7 mouse cellular contexts compared by ENCODE assay signal in the genomic region with DNA sequence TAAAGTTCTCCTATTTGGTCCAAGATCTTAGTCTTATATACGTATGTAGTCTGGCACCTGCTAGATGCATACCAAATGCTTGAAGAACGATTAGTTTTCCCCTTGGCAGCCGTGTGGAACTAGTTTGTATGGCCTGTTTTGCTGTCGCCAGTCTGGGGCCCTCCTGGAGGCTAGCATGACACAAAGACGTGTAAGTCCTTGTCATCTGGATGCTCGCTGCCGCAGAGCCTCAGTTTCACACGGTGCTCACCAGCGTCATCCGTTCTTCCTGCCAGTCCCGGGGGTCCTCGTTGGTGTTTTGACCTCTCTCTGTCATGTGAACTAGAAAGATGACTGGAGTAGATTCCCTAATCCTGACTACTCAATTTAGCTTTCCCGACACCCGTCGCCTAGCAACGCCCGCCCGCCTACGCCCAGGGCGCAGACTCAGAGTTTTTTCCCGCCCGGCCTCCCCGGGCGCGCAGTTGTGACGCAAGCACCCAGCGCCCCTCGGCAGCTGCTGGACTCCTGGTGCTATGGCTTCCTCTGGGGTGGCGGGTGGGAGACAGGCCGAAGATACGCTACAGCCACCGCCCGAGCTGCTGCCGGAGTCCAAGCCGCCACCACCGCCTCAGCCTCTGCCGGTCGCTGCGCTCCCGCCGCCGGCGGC. TPM values are rescaled to one million over a fixed set of nuclear protein-coding genes. Genes with fewer than 3 reads are reported as not detected.
A peak's percentile ranks its signal among the peaks of the same experiment; 100 is the strongest.
DNase-seq lines count a peak whose midpoint lies in the region; ATAC-seq lines count a peak whose summit lies in the region.

A gene (plus strand): TSS at position 455 of the 649 bp plus-strand sequence.

- no peaks in the 10 kb centered on the region for H3K27me3 ChIP-seq in embryonic facial prominence, embryonic 10.5 days (replicated peaks; ENCODE audit: low read depth, poor library complexity, severe bottlenecking)
- H3K27me3 ChIP-seq in limb, embryonic 11.5 days (ENCODE audit: control insufficient read depth, insufficient read depth, low read length) = no peaks in the 10 kb centered on the region
- no peaks in the 10 kb centered on the region for H3K27me3 ChIP-seq in midbrain, embryonic 14.5 days (ENCODE audit: control insufficient read depth, insufficient read depth, low read length)

- no peaks in the 10 kb centered on the region for H3K9me3 ChIP-seq in embryonic facial prominence, embryonic 10.5 days
- H3K9me3 ChIP-seq in limb, embryonic 11.5 days (ENCODE audit: control insufficient read depth, low read length) = no peaks in the 10 kb centered on the region
- H3K9me3 ChIP-seq in midbrain, embryonic 14.5 days (ENCODE audit: control insufficient read depth, low read length) = no peaks in the 10 kb centered on the region

- ATAC-seq in granulocyte monocyte progenitor cell, adult 5-6 weeks (replicated peaks; ENCODE audit: poor library complexity, severe bottlenecking) = peak; percentile 98
- ATAC-seq in limb, embryonic 11.5 days (ENCODE audit: insufficient number of reproducible peaks, low FRiP score, low TSS enrichment, low read depth) = peak; percentile 89
- ATAC-seq in midbrain, embryonic 14.5 days (ENCODE audit: low FRiP score, low TSS enrichment) = peak; percentile 94

- peaks cover 21% of the 10 kb centered on the region for H3K4me1 ChIP-seq in embryonic facial prominence, embryonic 10.5 days
- H3K4me1 ChIP-seq in limb, embryonic 11.5 days (ENCODE audit: control insufficient read depth, insufficient read depth, low read length) = no peaks in the 10 kb centered on the region
- peaks cover 14% of the 10 kb centered on the region for H3K4me1 ChIP-seq in midbrain, embryonic 14.5 days (ENCODE audit: control insufficient read depth, insufficient read depth, low read length)

- H3K27ac ChIP-seq in embryonic facial prominence, embryonic 10.5 days (replicated peaks) = peak within 1 kb of the TSS; percentile 92
- H3K27ac ChIP-seq in limb, embryonic 11.5 days (replicated peaks; ENCODE audit: low read depth, low read length) = no peak within 1 kb of the TSS; the same call in 1 of the 2 replicates
- H3K27ac ChIP-seq in midbrain, embryonic 14.5 days (replicated peaks; ENCODE audit: low read depth, low read length) = peak within 1 kb of the TSS; percentile 84

- peak within 1 kb of the TSS; percentile 85 for H3K9ac ChIP-seq in limb, embryonic 11.5 days (ENCODE audit: low read length)
- peak within 1 kb of the TSS; percentile 97 for H3K9ac ChIP-seq in midbrain, embryonic 14.5 days (replicated peaks; ENCODE audit: low read length)

- peak within 1 kb of the TSS; percentile 83 for H3K4me2 ChIP-seq in limb, embryonic 11.5 days (ENCODE audit: low read depth, severe bottlenecking)
- H3K4me2 ChIP-seq in midbrain, embryonic 14.5 days (ENCODE audit: low read length) = peak within 1 kb of the TSS; percentile 84

- peak; percentile 98 for DNase-seq in adrenal gland, postnatal 10 days
- DNase-seq in embryonic facial prominence, embryonic 10.5 days (ENCODE audit: low spot score) = peak; percentile 97
- peak; percentile 94 for DNase-seq in kidney, adult 18-20 months
- DNase-seq in limb, embryonic 11.5 days (ENCODE audit: low spot score) = peak; percentile 98
- peak; percentile 98 for DNase-seq in midbrain, embryonic 14.5 days
- DNase-seq in spleen, adult 18-20 months = peak; percentile 81 to 89

- H3K4me3 ChIP-seq in embryonic facial prominence, embryonic 10.5 days = peak within 1 kb of the TSS; percentile 77
- H3K4me3 ChIP-seq in limb, embryonic 11.5 days (ENCODE audit: low read depth, low read length) = peak within 1 kb of the TSS; percentile 86
- peak within 1 kb of the TSS; percentile 98 for H3K4me3 ChIP-seq in midbrain, embryonic 14.5 days (replicated peaks; ENCODE audit: low read depth, low read length)

- WGBS in embryonic facial prominence, embryonic 10.5 days = under 1% methylated on average over 43 of the region's 43 CpGs
- 1% methylated on average over 43 of the region's 43 CpGs for WGBS in limb, embryonic 11.5 days
- under 1% methylated on average over 43 of the region's 43 CpGs for WGBS in midbrain, embryonic 14.5 days

- H3K36me3 ChIP-seq in embryonic facial prominence, embryonic 10.5 days (replicated peaks) = peaks cover 11% of the 10 kb centered on the region; the same call in 1 of the 2 replicates
- no peaks in the 10 kb centered on the region for H3K36me3 ChIP-seq in limb, embryonic 11.5 days (ENCODE audit: control insufficient read depth, insufficient read depth, low read length)
- no peaks in the 10 kb centered on the region for H3K36me3 ChIP-seq in midbrain, embryonic 14.5 days (ENCODE audit: control insufficient read depth, insufficient read depth, low read length)

RNA-seq across cellular contexts. Expression of the gene that starts here (rescaled TPM):
- total RNA-seq in adrenal gland, postnatal 10 days (2021) = 10 to 100 TPM; 30.0 to 31.7 TPM
- 48.3 and 51.5 TPM in 2 replicates for polyA plus RNA-seq in embryonic facial prominence, embryonic 10.5 days (2016; fragmentation: Nextera tagmentation; extraction: Ambion mirVana)
- total RNA-seq in granulocyte monocyte progenitor cell, adult 5-6 weeks (2014; fragmentation: Nextera tagmentation) = 19.1 and 20.8 TPM in 2 replicates
- 18.6 and 28.3 TPM in 2 replicates for total RNA-seq in granulocyte monocyte progenitor cell, adult 5-6 weeks (2017)
- polyA plus RNA-seq in limb, embryonic 11.5 days (2014; fragmentation: Nextera tagmentation; extraction: Ambion mirVana) = 44.9 and 45.5 TPM in 2 replicates
- 30.7 and 31.4 TPM in 2 replicates for polyA plus RNA-seq in midbrain, embryonic 14.5 days (2014; fragmentation: Nextera tagmentation; extraction: Ambion mirVana)
